Mouse (Mus musculus): ENCODE data around the gene Spint2. TPM values are rescaled to one million over a fixed set of nuclear protein-coding genes. Genes with fewer than 3 reads are reported as not detected.
"Not testable (repeated sequence)": the region's sequence is repeated elsewhere in the genome, so short reads cannot be mapped to it uniquely, and the experiment has no call there.

The Spint2 gene
- total RNA-seq, 1 experiment from 2014 or later, result 31.5 TPM

GRCm38 (mm10) chr7:29244732-29245416 is 36.8 kb downstream of the Spint2 start:
- peak; percentile 66 for DNase-seq

GRCm38 (mm10) chr7:29238019-29238967 is 43.4 kb downstream of the Spint2 start, which contains the start of gene Yif1b:
Gene Yif1b (plus strand): TSS chr7:29238329.
- DNase-seq, result peak; percentile 98

- not testable (repeated sequence) for DNase-seq
Observed at GRCm38 (mm10) chr7:29237596-29237995, 44.1 kb downstream of the Spint2 start.

- DNase-seq, result no peak
Observed at GRCm38 (mm10) chr7:29236593-29236992, 45.1 kb downstream of the Spint2 start.

GRCm38 (mm10) chr7:29234661-29235060 is 47.1 kb downstream of the Spint2 start:
- no peak for DNase-seq

- DNase-seq, result no peak
Observed at GRCm38 (mm10) chr7:29233745-29234144, 48.0 kb downstream of the Spint2 start.

- peak; percentile 37 for DNase-seq
Observed at GRCm38 (mm10) chr7:29232247-29233013, 49.3 kb downstream of the Spint2 start, which contains the start of gene Kcnk6. Gene Kcnk6 (minus strand): TSS chr7:29232515.

GRCm38 (mm10) chr7:29231517-29231916 is 50.2 kb downstream of the Spint2 start:
- no peak for DNase-seq

GRCm38 (mm10) chr7:29230560-29230959 is 51.2 kb downstream of the Spint2 start:
- no peak for DNase-seq

GRCm38 (mm10) chr7:29228202-29228601 is 53.5 kb downstream of the Spint2 start:
- DNase-seq, result no peak

- DNase-seq, result no peak
Observed at GRCm38 (mm10) chr7:29225520-29225919, 56.2 kb downstream of the Spint2 start.

GRCm38 (mm10) chr7:29224756-29225394 is 56.8 kb downstream of the Spint2 start:
- no peak for DNase-seq

GRCm38 (mm10) chr7:29214846-29215245 is 66.9 kb downstream of the Spint2 start:
- no peak for DNase-seq

GRCm38 (mm10) chr7:29214236-29214635 is 67.5 kb downstream of the Spint2 start:
- DNase-seq, result no peak

- peak; percentile 15 for DNase-seq
Observed at GRCm38 (mm10) chr7:29213675-29214082, 68.0 kb downstream of the Spint2 start, which contains the start of gene Catsperg1. Gene Catsperg1 (minus strand): TSS chr7:29214035.

GRCm38 (mm10) chr7:29212775-29213560 is 68.7 kb downstream of the Spint2 start:
- not testable (repeated sequence) for DNase-seq

- peak; percentile 24 for DNase-seq
Observed at GRCm38 (mm10) chr7:29212199-29212765, 69.4 kb downstream of the Spint2 start.

- peak; percentile 91 for DNase-seq
Observed at GRCm38 (mm10) chr7:29211415-29212198, 70.1 kb downstream of the Spint2 start.

GRCm38 (mm10) chr7:29211013-29211412 is 70.7 kb downstream of the Spint2 start:
- DNase-seq, result peak; percentile 76
